Mouse (Mus musculus) cerebellum, adult 9-11 months (tissue): ENCODE measurements around the gene Olfr1037.
"Not testable (repeated sequence)": the region's sequence is repeated elsewhere in the genome, so short reads cannot be mapped to it uniquely, and the experiment has no call there.

Experiments used
- DNase-seq: peaks from one replicate; pipeline ENCODE4 v3.0.0; 2022

Gene Olfr1037

DNA sequence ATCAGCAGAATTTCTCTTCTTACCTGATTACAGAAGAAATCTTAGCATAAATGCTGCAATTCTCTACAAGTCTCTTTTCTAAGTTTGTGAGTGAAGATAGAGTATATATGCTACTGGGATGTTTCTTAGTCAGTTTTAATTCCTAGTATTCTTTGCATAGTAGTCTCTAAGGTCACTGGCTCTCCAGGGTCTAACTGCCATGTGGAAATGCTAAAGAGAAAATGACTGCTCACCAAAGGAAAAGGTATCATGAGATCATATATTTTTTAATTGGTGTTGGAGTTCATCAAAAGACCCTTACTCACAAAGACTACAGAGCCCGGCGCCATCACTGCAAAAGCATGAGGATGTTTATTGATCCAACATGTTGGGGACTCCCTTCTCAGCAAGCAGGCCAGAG lies at the start of gene Olfr1037:
Gene Olfr1037, minus strand, starts transcription at position 101 of the 400 bp plus-strand sequence.
- no peak for DNase-seq

GRCm38 (mm10) chr2:86135828-86136227 lies 48.6 kb upstream of the Olfr1037 start, which contains the start of gene Olfr1039:
Olfr1039 (minus strand) TSS chr2:86135928.
- DNase-seq = no peak

DNA sequence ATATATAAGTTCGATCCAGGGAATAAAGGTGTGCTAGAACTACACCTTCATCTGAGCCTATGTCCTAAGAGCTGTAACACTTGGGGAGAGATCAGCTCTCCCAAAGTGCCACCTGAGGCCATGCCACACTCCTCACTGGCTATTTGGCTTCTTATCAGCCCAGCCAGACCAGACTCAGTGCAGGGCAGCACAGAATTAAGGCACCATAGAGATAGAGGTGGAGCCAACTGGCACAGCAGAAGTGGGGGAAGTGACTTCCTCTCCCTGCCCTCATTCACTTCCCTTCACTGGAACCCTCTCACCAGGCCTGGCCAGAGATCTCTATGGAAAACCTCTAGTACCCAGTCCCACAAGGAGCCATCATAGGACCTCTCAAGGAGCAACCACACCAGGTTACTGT lies 6.7 kb downstream of the Olfr1037 start:
- not testable (repeated sequence) for DNase-seq

GRCm38 (mm10) chr2:86073692-86074091 lies 13.5 kb downstream of the Olfr1037 start, which contains the start of gene Olfr1036:
Olfr1036 (plus strand) TSS chr2:86073992.
- DNase-seq = not testable (repeated sequence)

DNA sequence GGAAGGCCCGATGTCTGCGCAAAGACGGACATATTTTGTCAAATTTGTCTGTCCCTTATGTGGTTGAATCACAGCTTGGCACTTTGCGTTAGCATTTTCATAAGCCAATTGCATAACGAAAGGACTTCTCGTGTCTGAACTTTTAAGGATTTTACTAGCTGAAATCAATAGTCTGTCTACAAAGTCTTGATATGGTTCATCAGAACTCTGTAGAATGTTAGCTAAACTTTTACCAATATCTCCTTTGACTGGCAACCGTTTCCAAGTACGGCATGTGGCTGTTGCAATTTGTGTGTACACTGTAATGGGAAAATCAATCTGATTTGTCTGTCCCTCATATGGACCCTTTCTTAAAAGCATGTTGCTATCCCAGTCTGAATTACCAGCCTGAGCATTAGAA lies 17.0 kb downstream of the Olfr1037 start:
- DNase-seq = no peak

DNA sequence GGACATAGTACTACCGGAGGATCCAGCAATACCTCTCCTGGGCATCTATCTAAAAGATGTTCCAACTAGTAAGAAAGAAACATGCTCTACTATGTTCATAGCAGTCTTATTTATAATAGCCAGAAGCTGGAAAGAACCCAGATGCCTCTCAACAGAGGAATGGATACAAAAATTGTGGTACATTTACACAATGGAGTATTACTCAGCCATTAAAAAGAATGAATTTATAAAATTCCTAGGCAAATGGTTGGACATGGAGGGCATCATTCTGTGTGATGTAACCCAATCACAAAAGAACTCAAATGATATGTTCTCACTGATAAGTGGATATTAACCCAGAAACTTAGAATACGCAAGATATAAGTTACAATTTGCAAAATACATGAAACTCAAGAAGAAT lies 23.4 kb downstream of the Olfr1037 start:
- not testable (repeated sequence) for DNase-seq

DNA sequence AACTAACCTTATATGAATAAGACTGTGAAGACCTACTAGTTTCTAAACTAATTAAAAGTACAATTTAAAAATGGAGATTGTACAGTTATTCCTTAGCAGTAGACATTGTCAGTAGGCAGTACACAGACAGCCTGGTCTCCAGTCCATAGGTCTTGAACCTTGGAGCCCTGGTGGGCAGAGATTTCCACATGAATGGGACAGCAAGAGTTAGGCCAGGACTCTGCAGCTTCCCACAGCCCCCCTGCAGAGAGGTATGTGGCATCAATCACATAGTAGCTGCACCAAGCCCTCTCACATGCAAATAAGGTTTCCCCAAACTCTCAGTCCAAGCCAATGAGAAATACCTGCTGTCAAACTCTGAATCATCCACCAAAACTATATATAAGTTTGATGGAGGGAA lies 36.4 kb downstream of the Olfr1037 start:
- not testable (repeated sequence) for DNase-seq

DNA sequence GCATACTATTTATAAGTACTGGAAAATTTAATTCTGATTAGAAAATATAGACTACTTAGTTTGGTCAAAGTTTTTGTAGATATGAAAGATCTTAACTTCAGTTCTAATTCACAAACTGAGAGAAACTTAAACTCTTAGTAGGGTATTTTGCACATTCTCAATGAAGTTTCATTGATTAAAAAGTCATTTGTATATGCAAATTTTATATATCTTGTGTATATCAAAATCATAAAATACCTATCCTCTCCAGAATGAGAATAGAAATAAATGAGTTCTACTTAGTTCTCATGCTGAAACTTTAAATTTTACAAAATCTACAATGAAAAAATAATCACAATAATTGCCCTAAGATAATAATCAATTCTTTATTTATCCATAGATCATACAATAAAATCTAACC lies 41.6 kb downstream of the Olfr1037 start, which contains the start of gene Olfr1034:
Gene Olfr1034, plus strand, starts transcription at position 301 of the 400 bp plus-strand sequence.
- no peak for DNase-seq
